Mouse (Mus musculus): ENCODE results near the gene Rbm19. TPM values are rescaled to one million over a fixed set of nuclear protein-coding genes. Genes with fewer than 3 reads are reported as not detected.
"Not testable (repeated sequence)": the region's sequence is repeated elsewhere in the genome, so short reads cannot be mapped to it uniquely, and the experiment has no call there.

Gene Rbm19
- 10 to 100 TPM; 20.1 to 20.7 TPM for total RNA-seq (2021)

GRCm38 (mm10) chr5:120116261-120117050 lies at the start of gene Rbm19:
Rbm19 (plus strand) TSS chr5:120116465.
- DNase-seq = peak; percentile 92 to 94
- intact Hi-C loops (cut with DNase I) = no loop called here

DNA sequence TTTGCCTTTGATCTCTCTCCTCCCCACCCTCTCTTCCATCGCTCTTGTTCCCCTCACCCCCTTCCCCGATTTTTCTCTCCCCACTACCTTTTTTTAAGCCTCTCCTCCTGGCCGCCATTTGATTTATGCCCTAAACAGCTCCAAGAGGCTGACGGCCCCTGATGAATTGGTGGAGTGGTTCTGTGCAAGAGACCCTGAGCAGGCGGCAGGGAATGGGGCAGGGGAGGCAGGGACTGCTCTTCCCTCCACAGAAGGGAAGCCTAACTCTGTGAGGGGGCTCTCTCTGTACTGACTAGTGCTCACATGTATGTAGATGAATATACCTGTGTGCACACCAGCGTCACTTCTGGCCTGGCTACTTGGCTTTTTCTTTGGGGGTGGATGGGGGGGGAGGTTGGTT lies 49.0 kb upstream of the Rbm19 start:
- intact Hi-C loops (cut with DNase I) = no loop called here
- DNase-seq = no peak

DNA sequence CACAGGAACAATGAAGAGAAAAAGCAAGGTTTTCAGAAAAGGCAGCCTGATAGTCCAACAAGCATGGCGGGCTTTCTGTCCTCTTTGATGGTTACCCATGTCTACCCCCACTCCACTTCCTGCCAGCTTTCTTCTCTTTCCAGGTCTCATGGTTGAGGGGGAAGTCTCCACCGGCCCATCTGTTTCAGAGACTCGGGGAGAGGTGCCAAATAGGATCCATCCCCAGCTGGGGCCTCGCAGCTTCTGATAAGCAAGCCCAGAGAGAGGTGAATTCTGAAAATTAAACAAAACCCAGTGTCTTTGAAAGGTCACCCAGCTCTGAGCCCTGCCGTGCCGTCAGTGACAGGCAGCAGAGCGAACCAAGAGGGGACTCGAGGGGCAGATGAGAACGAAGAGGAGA lies 42.2 kb upstream of the Rbm19 start:
- intact Hi-C loops (cut with DNase I) = no loop called here

GRCm38 (mm10) chr5:120080027-120080426 lies 36.2 kb upstream of the Rbm19 start:
- no peak for DNase-seq
- intact Hi-C loops (cut with DNase I) = no loop called here

More for the DNA sequence above, 42.2 kb upstream of the Rbm19 start:
- DNase-seq = no peak

DNA sequence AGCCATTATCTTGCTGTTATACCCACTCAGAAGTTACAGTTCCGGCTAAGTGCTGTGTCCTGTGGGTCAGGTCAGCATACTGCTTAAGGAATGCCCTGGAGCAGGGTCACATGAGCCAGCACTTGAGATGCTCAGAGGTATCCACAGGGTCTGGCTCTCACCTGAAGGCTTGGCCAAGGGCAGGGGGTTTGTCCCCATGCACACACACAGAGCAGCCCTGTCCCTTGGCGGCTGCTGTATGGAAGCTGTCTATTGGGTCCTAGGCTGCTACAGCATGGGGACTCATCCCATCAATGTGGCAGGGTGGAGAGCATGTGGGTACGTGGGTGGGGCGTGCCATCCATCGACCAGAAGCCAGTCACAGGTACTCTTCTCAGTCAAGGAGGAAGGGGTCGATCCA lies 35.8 kb upstream of the Rbm19 start:
- intact Hi-C loops (cut with DNase I) = no loop called here
- DNase-seq = no peak

GRCm38 (mm10) chr5:120088561-120088960 lies 27.7 kb upstream of the Rbm19 start:
- intact Hi-C loops (cut with DNase I) = loop anchor here (1.0 kb wide), 2 partner anchors 310 to 347 kb away; no protein-coding TSS in a partner anchor
- peak; percentile 82 to 90 for DNase-seq

DNA sequence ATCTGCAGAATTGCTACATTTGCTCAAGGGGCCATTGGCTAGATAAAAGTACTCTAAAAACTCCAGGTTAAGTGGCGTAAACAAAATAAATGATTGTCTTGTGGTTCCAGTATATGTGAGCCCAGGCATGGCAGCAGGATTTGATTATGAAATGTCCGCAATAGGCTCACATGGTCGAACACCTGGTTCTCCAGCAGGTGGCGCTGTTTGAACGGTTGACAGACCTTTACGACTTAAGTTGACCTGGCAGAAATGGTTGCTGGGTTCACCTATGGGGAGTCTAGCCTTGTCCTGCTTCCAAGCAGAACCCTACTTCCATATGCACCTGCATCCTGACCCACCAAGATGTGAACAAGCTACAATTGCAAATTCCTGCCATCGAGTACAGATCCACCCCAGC lies 21.7 kb upstream of the Rbm19 start:
- DNase-seq = peak; percentile 17 to 51

GRCm38 (mm10) chr5:120097042-120097441 lies 19.2 kb upstream of the Rbm19 start:
- DNase-seq = no peak
- intact Hi-C loops (cut with DNase I) = no loop called here

More for the DNA sequence above, 21.7 kb upstream of the Rbm19 start:
- intact Hi-C loops (cut with DNase I) = no loop called here

DNA sequence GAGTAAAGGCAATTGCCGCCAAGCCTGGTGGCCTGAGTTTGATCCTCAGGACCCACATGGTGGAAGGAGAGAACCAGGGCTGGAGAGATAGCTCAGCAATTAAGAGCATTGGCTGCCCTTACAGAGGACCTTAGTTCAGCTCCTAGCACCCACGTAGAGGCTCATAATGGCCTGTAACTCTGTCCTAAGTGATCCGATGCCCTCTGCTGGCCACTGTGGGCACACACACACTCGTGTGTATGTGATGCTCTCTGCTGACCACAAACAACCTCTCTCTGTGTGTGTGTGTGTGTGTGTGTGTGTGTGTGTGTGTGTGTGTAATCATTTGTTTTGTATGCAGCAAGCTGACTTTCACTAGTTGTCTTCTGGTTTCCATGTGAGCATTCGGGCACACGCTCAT lies 15.5 kb upstream of the Rbm19 start:
- no peak for DNase-seq
- intact Hi-C loops (cut with DNase I) = loop anchor here (10.0 kb wide), 1 partner anchor 1316 kb away; no protein-coding TSS in a partner anchor

DNA sequence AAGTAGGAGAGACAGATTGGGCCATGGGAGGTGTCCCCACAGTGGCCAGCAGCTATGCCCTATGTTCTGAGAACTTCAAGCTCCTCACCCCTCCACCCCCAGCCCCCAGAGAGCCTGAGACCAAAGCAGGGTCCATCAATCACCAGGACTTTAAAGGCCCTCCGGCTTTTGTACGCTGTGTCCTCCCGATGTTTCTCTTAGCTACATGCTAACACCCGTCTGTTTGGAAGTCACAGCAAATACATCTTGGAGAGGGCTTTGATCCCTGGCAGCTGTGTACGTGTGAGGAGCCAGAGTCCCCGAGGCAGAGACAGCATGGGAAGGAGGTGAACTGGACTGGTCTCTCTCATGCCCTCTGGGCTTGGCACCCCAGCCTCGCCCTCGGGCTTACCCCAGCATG lies 14.2 kb upstream of the Rbm19 start:
- intact Hi-C loops (cut with DNase I) = loop anchor here (2.0 to 10.0 kb wide), 2 partner anchors 361 to 1317 kb away; no protein-coding TSS in a partner anchor
- DNase-seq = no peak

GRCm38 (mm10) chr5:120102732-120103131 lies 13.5 kb upstream of the Rbm19 start:
- DNase-seq = peak; percentile 51 to 62
- intact Hi-C loops (cut with DNase I) = loop anchor here (2.0 to 10.0 kb wide), 2 partner anchors 362 to 1318 kb away; no protein-coding TSS in a partner anchor

GRCm38 (mm10) chr5:120103458-120103857 lies 12.8 kb upstream of the Rbm19 start:
- DNase-seq = peak in 1 of 2 experiments; percentile 14
- intact Hi-C loops (cut with DNase I) = loop anchor here (2.0 to 10.0 kb wide), 2 partner anchors 363 to 1319 kb away; no protein-coding TSS in a partner anchor

DNA sequence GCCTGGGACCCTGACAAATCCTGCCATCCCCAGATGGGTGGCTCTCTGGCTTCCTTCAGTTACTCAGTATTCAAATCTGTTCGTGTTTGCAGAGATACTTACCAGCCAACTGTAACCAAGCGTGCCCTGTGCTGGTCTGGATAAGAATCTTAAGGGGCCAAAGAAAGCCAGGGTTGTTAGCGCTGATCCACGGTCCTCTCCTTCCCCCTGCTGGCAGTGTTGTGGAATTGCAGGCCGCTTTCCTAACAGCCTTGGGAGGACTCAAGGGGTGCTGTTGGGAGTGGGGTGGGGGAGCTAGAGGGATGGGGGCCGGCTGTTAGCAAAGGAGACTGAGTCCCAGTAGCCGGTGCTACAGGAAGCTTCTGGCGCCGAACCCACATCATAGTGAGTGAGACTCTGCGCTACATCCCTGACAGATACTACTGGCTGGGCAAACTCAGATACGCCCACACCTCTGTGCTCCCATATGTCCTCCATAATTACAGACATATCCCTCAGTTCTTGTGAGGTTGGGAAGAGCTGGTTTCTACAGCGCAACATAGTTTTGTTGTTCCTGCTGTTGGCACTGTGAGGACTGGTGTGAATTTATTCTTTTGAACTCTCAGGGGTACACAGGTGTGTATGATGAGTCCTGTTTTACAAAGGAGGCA lies 9.7 kb upstream of the Rbm19 start:
- DNase-seq = peak in 1 of 2 experiments; percentile 26
- intact Hi-C loops (cut with DNase I) = loop anchor here (10.0 kb wide), 1 partner anchor 1322 kb away; no protein-coding TSS in a partner anchor

DNA sequence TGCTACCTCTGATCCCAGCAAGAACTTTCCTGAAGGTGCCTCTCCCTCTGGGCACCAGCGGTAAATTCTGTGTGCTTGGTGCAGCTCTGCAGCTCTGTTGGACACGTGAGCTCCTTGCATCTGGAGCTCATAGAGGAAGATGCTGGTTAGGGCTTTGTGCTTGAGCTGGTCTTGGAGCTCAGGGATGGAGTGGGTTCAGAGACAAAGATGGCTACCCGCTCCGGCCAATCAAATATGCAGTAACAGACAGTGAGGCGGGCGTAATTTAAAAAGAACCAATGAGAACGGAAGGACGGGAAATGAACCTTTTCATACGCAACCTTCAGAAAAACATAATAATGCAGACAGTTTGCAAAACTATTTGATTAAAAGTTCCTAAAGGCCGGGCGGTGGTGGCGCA lies 1.9 kb upstream of the Rbm19 start:
- intact Hi-C loops (cut with DNase I) = no loop called here
- DNase-seq = no peak

- DNase-seq; intact Hi-C loops (cut with DNase I): not testable (repeated sequence)
These were observed 896 bp downstream of the Rbm19 start for GRCm38 (mm10) chr5:120117161-120117560.

- intact Hi-C loops (cut with DNase I) = no loop called here
- no peak for DNase-seq
These were observed 8.8 kb downstream of the Rbm19 start for GRCm38 (mm10) chr5:120124881-120125690.

DNA sequence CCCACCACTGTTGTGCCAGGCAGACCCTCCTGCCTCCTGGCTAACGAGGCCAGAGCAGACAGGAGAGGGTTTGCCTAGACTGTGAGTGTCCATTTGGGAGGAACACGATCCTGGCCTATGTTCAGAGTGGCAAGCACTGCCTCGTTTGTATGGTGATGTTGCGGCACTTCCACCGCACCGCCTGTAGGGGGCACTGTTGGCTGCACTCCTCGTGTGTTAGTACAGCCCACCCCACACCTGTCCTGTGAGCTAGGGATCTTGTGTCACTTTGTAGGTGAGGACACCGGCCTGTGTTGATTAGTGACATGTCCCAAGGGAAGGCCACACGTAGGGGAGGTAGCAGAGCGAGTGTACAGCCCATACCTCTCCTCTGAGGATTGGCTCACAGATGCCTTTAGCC lies 11.4 kb downstream of the Rbm19 start:
- DNase-seq = no peak

GRCm38 (mm10) chr5:120128511-120128910 lies 12.2 kb downstream of the Rbm19 start:
- DNase-seq = no peak
- intact Hi-C loops (cut with DNase I) = no loop called here

More for the DNA sequence above, 11.4 kb downstream of the Rbm19 start:
- intact Hi-C loops (cut with DNase I) = no loop called here

DNA sequence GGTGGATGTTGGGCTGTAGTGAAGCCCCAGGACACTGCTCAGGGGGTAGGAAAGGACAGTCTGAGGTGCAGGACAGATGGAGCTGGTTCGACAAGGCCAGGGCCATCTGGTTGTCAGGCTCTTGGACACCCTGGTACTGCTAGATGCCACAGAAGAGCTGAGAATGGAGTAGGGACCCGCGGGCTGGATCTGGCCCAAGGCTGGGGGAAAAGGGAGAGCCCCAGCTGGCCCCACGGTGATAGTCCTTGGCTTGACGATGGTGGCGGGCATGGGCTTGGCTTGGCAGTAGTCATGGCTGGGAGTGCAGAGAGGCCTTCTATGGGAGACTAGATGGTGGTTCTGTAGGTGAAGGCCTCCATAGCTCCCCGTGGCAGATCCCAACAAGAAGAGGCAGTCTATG lies 12.8 kb downstream of the Rbm19 start:
- intact Hi-C loops (cut with DNase I) = no loop called here
- no peak for DNase-seq

DNA sequence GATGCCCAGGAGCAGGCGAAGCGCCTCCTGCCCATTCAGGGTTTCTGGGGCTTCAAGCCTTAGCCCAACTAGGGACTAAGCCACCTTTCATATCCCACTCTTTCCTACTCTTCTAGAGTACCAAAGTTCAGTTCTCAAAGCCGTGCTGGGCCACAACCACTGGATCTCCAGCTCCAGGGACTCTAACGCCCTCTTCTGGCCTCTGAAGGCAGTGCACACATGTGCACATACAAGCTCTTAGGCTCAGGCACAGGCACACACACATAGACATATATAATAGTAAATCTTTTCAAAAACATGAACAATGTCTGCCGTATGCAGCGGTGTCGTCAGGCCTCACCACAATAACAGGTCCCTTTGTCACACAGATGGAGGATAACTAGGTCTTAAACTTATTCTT lies 13.5 kb downstream of the Rbm19 start:
- intact Hi-C loops (cut with DNase I) = no loop called here
- DNase-seq = no peak

DNA sequence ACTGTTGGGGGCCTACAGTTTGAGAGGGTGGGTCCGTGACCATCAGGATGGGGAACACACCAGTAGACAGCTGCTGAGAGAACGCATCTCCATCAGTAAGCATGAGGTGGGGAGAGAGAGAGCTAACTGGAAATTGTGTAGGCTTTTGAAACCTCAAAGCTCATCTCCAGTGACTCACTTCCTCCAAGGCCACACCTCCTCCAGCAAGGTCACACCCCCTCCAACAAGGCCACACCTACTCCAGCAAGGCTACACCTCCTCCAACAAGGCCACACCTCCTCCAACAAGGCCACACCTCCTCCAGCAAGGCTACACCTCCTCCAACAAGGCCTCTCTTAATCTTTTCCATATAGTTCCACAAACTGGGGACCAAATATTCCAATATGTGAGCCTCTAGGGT lies 13.9 kb downstream of the Rbm19 start:
- intact Hi-C loops (cut with DNase I) = no loop called here
- no peak for DNase-seq

Measured in heart, postnatal 36 days (tissue).